Mouse (Mus musculus) MEL (cell line): Measurements from ENCODE around the gene Rtn3.

Experiments used
- BHLHE40 ChIP-seq: IDR thresholded peaks from 2 replicates; pipeline ENCODE4 v1.6.1; 2012; ENCODE audit warnings: low read depth, mild to moderate bottlenecking, inconsistent platforms, low read length, improper control_type of control experiment, borderline replicate concordance
- CTCF ChIP-seq, 3 experiments: IDR thresholded peaks in 2 of 3; conservative IDR thresholded peaks in 1 of 3; 2 replicates each; pipeline ENCODE4 v1.5.1; 2011 to 2012; ENCODE audit warnings: low read length in 3 of 3, low read depth in 2 of 3, mild to moderate bottlenecking in 2 of 3, improper control_type of control experiment in 1 of 3, inconsistent platforms in 1 of 3, mixed read lengths in 1 of 3, moderate library complexity in 1 of 3; ENCODE audit not compliant: control insufficient read depth in 1 of 3, insufficient read depth in 1 of 3, poor library complexity in 1 of 3, severe bottlenecking in 1 of 3
- E2F4 ChIP-seq: IDR thresholded peaks from 2 replicates; pipeline ENCODE4 v1.6.1; 2011; ENCODE audit warnings: low read depth, low read length, improper control_type of control experiment, borderline replicate concordance
- EP300 ChIP-seq, 2 experiments: IDR thresholded peaks; 2 replicates each; pipeline ENCODE4 v1.6.1; 2011; ENCODE audit warnings: improper control_type of control experiment in 2 of 2, low read length in 2 of 2, low read depth in 1 of 2, mild to moderate bottlenecking in 1 of 2
- GATA1 ChIP-seq: IDR thresholded peaks from 2 replicates; pipeline ENCODE4 v1.6.1; 2011; ENCODE audit warnings: low read depth, low read length, improper control_type of control experiment
- POLR2A ChIP-seq, 2 experiments: IDR thresholded peaks; 2 replicates each; pipeline ENCODE4 v1.6.1; 2011 to 2012; ENCODE audit warnings: low read length in 2 of 2, mild to moderate bottlenecking in 2 of 2, control low read depth in 1 of 2, improper control_type of control experiment in 1 of 2, low read depth in 1 of 2, moderate library complexity in 1 of 2; ENCODE audit not compliant: control insufficient read depth in 1 of 2, insufficient read depth in 1 of 2, poor library complexity in 1 of 2
- SMC3 ChIP-seq: IDR thresholded peaks from 2 replicates; pipeline ENCODE4 v1.6.1; 2011; ENCODE audit warnings: low read depth, low read length, improper control_type of control experiment
- USF1 ChIP-seq: IDR thresholded peaks from 2 replicates; pipeline ENCODE4 v1.6.1; 2014; ENCODE audit warnings: low read depth, mild to moderate bottlenecking, inconsistent platforms, low read length, improper control_type of control experiment, moderate library complexity
- USF2 ChIP-seq, 2 experiments: IDR thresholded peaks; 2 replicates each; pipeline ENCODE4 v1.6.1; 2011 to 2012; ENCODE audit warnings: improper control_type of control experiment in 2 of 2, low read length in 2 of 2, borderline replicate concordance in 1 of 2, inconsistent platforms in 1 of 2, low read depth in 1 of 2, mild to moderate bottlenecking in 1 of 2; ENCODE audit not compliant: insufficient read depth in 1 of 2
- ZKSCAN1 ChIP-seq: IDR thresholded peaks from 2 replicates; pipeline ENCODE4 v1.6.1; 2012; ENCODE audit warnings: low read depth, mild to moderate bottlenecking, inconsistent platforms, low read length, improper control_type of control experiment, moderate library complexity

- TF ChIP-seq CTCF (IDR thresholded peaks at IDR 0.05 in 2 of 3, conservative IDR thresholded peaks at IDR 0.05 in 1 of 3; ENCODE audit: control insufficient read depth in 1 of 3, insufficient read depth in 1 of 3, low read depth in 2 of 3, low read length in 3 of 3, poor library complexity in 1 of 3, severe bottlenecking in 1 of 3) (no peak), BHLHE40 (no peak), POLR2A (IDR thresholded peaks at IDR 0.05; ENCODE audit: control insufficient read depth in 1 of 2, insufficient read depth in 1 of 2, low read depth in 1 of 2, low read length in 2 of 2, poor library complexity in 1 of 2) (no peak), EP300 (IDR thresholded peaks at IDR 0.05; ENCODE audit: low read depth in 1 of 2, low read length in 2 of 2) (0 out of 4 replicates have a peak, but pooled peaks of 1 of the 2 experiments have one; percentile 20), E2F4 (no peak), SMC3 (no peak), USF2 (IDR thresholded peaks at IDR 0.05; ENCODE audit: borderline replicate concordance in 1 of 2, insufficient read depth in 1 of 2, low read depth in 1 of 2, low read length in 2 of 2) (no peak), GATA1 (no peak), ZKSCAN1 (no peak), USF1 (no peak)
Observed at GRCm38 (mm10) chr19:7419134-7419533, 63.9 kb downstream of the Rtn3 start.
